Mouse (Mus musculus) lung, postnatal 4 days (tissue): Measurements from ENCODE around the gene Rin3.

Source experiments
- DNase-seq, 2 experiments: peaks; one replicate each; pipeline ENCODE4 v3.0.0; 2021

Rin3 gene

GRCm38 (mm10) chr12:102282126-102282525, 722 bp upstream of the Rin3 start:
- no peak for DNase-seq

GRCm38 (mm10) chr12:102283483-102284266, 827 bp downstream of the Rin3 start:
- DNase-seq = peak; percentile 82 to 83

GRCm38 (mm10) chr12:102284267-102284610, 1.4 kb downstream of the Rin3 start:
- no peak for DNase-seq

GRCm38 (mm10) chr12:102284618-102285159, 1.8 kb downstream of the Rin3 start:
- no peak for DNase-seq

GRCm38 (mm10) chr12:102285318-102285717, 2.5 kb downstream of the Rin3 start:
- no peak for DNase-seq

GRCm38 (mm10) chr12:102285779-102286178, 2.9 kb downstream of the Rin3 start:
- no peak for DNase-seq

- DNase-seq = peak; percentile 61 to 65
Observed at GRCm38 (mm10) chr12:102286681-102287414, 4.0 kb downstream of the Rin3 start.

GRCm38 (mm10) chr12:102287904-102288602, 5.2 kb downstream of the Rin3 start:
- DNase-seq = no peak

- DNase-seq = no peak
Observed at GRCm38 (mm10) chr12:102288846-102289245, 6.0 kb downstream of the Rin3 start.

- DNase-seq = no peak
Observed at GRCm38 (mm10) chr12:102289568-102289967, 6.7 kb downstream of the Rin3 start.

GRCm38 (mm10) chr12:102290662-102291061, 7.8 kb downstream of the Rin3 start:
- DNase-seq = no peak

- DNase-seq = no peak
Observed at GRCm38 (mm10) chr12:102291686-102292085, 8.8 kb downstream of the Rin3 start.

GRCm38 (mm10) chr12:102292501-102293215, 9.8 kb downstream of the Rin3 start:
- no peak for DNase-seq

- no peak for DNase-seq
Observed at GRCm38 (mm10) chr12:102294634-102295033, 11.8 kb downstream of the Rin3 start.

- DNase-seq = peak in 1 of 2 experiments; percentile 80
Observed at GRCm38 (mm10) chr12:102295230-102295629, 12.4 kb downstream of the Rin3 start.

GRCm38 (mm10) chr12:102295662-102296061, 12.8 kb downstream of the Rin3 start:
- DNase-seq = no peak

- DNase-seq = no peak
Observed at GRCm38 (mm10) chr12:102296361-102296760, 13.5 kb downstream of the Rin3 start.

- peak in 1 of 2 experiments; percentile 49 for DNase-seq
Observed at GRCm38 (mm10) chr12:102296967-102297366, 14.1 kb downstream of the Rin3 start.

GRCm38 (mm10) chr12:102299209-102299608, 16.4 kb downstream of the Rin3 start:
- no peak for DNase-seq

GRCm38 (mm10) chr12:102301585-102301984, 18.7 kb downstream of the Rin3 start:
- no peak for DNase-seq

GRCm38 (mm10) chr12:102302322-102302721, 19.5 kb downstream of the Rin3 start:
- DNase-seq = peak; percentile 67 to 72

GRCm38 (mm10) chr12:102302831-102303351, 20.0 kb downstream of the Rin3 start:
- peak; percentile 73 to 93 for DNase-seq
